Mouse (Mus musculus): ENCODE measurements around the gene Nkapd1. TPM values are rescaled to one million over a fixed set of nuclear protein-coding genes. Genes with fewer than 3 reads are reported as not detected.
A peak's percentile ranks its signal among the peaks of the same experiment; 100 is the strongest.
"Not testable (repeated sequence)": the region's sequence is repeated elsewhere in the genome, so short reads cannot be mapped to it uniquely, and the experiment has no call there.

The Nkapd1 gene
- polyA plus RNA-seq, 1 experiment from 2014 or later, result 28.5 TPM

- WGBS, result 77% methylated on average over 10 of the region's 10 CpGs
- H3K36me3 ChIP-seq (ENCODE audit: control insufficient read depth, insufficient read depth, low read length), result peaks cover 91% of the 10 kb centered on the region
Observed at GRCm38 (mm10) chr9:50646826-50647370, 29.6 kb upstream of the Nkapd1 start.

GRCm38 (mm10) chr9:50634270-50634669 lies 17.0 kb upstream of the Nkapd1 start:
- H3K36me3 ChIP-seq (ENCODE audit: control insufficient read depth, insufficient read depth, low read length), result peaks cover 49% of the 10 kb centered on the region
- no peak overlapping the region for H3K9ac ChIP-seq (ENCODE audit: low read depth, low read length)
- no peaks in the 10 kb centered on the region for H3K27me3 ChIP-seq (ENCODE audit: control insufficient read depth, insufficient read depth, low read length)
- no peak overlapping the region for H3K4me3 ChIP-seq (ENCODE audit: low read length)
- H3K4me2 ChIP-seq (replicated peaks; ENCODE audit: low read depth, low read length), result no peak overlapping the region
- no peak overlapping the region for H3K27ac ChIP-seq (ENCODE audit: low read depth, low read length)
- H3K9me3 ChIP-seq (ENCODE audit: control insufficient read depth, low read length), result no peaks in the 10 kb centered on the region
- no peak for ATAC-seq (ENCODE audit: low FRiP score, low TSS enrichment)
- 96% methylated on average over 11 of the region's 11 CpGs for WGBS
- H3K4me1 ChIP-seq (ENCODE audit: control insufficient read depth, insufficient read depth, low read length), result no peaks in the 10 kb centered on the region

More at GRCm38 (mm10) chr9:50646826-50647370, 29.6 kb upstream of the Nkapd1 start:
- no peak for ATAC-seq (ENCODE audit: low FRiP score, low TSS enrichment)
- Histone ChIP-seq H3K9me3 (ENCODE audit: control insufficient read depth, low read length) (no peaks in the 10 kb centered on the region), H3K9ac (ENCODE audit: low read depth, low read length) (no peak overlapping the region), H3K4me2 (replicated peaks; ENCODE audit: low read depth, low read length) (no peak overlapping the region), H3K27me3 (ENCODE audit: control insufficient read depth, insufficient read depth, low read length) (no peaks in the 10 kb centered on the region), H3K4me1 (ENCODE audit: control insufficient read depth, insufficient read depth, low read length) (no peaks in the 10 kb centered on the region), H3K4me3 (ENCODE audit: low read length) (no peak overlapping the region), H3K27ac (ENCODE audit: low read depth, low read length) (no peak overlapping the region)

DNA sequence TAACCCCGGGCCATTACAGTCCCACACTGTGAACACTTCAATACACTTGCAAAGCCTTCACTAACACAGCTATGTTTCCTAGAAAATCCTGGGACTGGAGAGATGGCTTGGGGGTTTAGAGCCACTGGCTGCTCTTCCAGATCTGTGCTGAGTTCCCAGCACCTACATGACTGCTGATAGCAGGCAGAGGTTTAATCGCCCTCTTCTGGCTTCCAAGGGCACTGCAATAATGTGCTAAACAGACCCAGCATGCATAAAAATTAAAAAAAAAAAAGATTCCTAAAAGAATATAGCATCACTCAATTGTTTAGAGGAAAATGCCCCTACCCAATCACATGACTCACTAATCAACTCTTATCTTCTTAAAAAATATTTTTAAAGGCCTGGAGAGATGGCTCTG lies 15.8 kb upstream of the Nkapd1 start:
- Histone ChIP-seq H3K4me3 (ENCODE audit: low read length) (no peak overlapping the region), H3K27me3 (ENCODE audit: control insufficient read depth, insufficient read depth, low read length) (no peaks in the 10 kb centered on the region), H3K27ac (ENCODE audit: low read depth, low read length) (no peak overlapping the region), H3K36me3 (ENCODE audit: control insufficient read depth, insufficient read depth, low read length) (peaks cover 38% of the 10 kb centered on the region), H3K9me3 (ENCODE audit: control insufficient read depth, low read length) (no peaks in the 10 kb centered on the region), H3K4me1 (ENCODE audit: control insufficient read depth, insufficient read depth, low read length) (no peaks in the 10 kb centered on the region), H3K4me2 (replicated peaks; ENCODE audit: low read depth, low read length) (no peak overlapping the region), H3K9ac (ENCODE audit: low read depth, low read length) (no peak overlapping the region)
- WGBS, result 57% methylated on average over 2 of the region's 2 CpGs
- ATAC-seq (ENCODE audit: low FRiP score, low TSS enrichment), result no peak

DNA sequence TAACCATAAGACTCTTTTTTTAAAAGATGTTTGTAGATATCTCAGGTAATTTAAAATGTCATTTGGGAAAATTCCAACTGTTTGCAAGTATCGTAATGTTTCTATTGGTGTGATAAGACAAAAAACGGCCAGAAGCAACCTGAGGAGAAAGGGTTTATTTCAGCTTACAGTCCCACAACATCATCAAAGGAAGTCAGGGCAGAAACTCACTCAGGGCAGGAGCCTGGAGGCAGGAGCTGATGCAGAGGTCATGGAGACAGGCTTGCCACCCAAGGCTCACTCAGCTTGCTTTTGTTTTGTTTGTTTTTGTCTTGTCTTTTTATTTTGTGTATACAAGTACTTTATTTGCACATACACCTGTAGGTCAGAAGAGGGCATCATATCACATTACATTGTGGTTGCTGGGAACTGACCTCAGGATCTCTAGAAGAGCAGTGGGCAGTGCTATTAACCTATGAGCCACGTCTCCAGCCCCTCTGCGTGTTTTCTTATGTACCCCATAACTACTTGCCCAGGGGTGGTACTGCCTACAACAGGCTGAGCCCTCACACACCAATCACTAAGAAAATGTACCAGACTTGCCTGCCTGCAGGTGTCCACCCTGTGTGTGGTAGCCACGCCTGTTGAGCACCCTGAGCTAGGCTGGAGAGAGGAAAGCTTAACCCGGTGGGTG lies 14.9 kb upstream of the Nkapd1 start:
- H3K27ac ChIP-seq (ENCODE audit: low read depth, low read length), result no peak overlapping the region
- ATAC-seq (ENCODE audit: low FRiP score, low TSS enrichment), result no peak
- no peaks in the 10 kb centered on the region for H3K9me3 ChIP-seq (ENCODE audit: control insufficient read depth, low read length)
- peaks cover 29% of the 10 kb centered on the region for H3K36me3 ChIP-seq (ENCODE audit: control insufficient read depth, insufficient read depth, low read length)
- no peak overlapping the region for H3K9ac ChIP-seq (ENCODE audit: low read depth, low read length)
- H3K4me2 ChIP-seq (replicated peaks; ENCODE audit: low read depth, low read length), result no peak overlapping the region
- no peaks in the 10 kb centered on the region for H3K27me3 ChIP-seq (ENCODE audit: control insufficient read depth, insufficient read depth, low read length)
- H3K4me1 ChIP-seq (ENCODE audit: control insufficient read depth, insufficient read depth, low read length), result no peaks in the 10 kb centered on the region
- H3K4me3 ChIP-seq (ENCODE audit: low read length), result no peak overlapping the region
- WGBS, result 83% methylated on average over 6 of the region's 6 CpGs

- not testable (repeated sequence) for H3K9ac ChIP-seq (ENCODE audit: low read depth, low read length); H3K4me3 ChIP-seq (ENCODE audit: low read length); H3K4me2 ChIP-seq (replicated peaks; ENCODE audit: low read depth, low read length); H3K4me1 ChIP-seq (ENCODE audit: control insufficient read depth, insufficient read depth, low read length); H3K27me3 ChIP-seq (ENCODE audit: control insufficient read depth, insufficient read depth, low read length); H3K9me3 ChIP-seq (ENCODE audit: control insufficient read depth, low read length); H3K27ac ChIP-seq (ENCODE audit: low read depth, low read length); ATAC-seq (ENCODE audit: low FRiP score, low TSS enrichment)
- H3K36me3 ChIP-seq (ENCODE audit: control insufficient read depth, insufficient read depth, low read length), result peaks cover 21% of the 10 kb centered on the region
- 80% methylated on average over 6 of the region's 8 CpGs for WGBS
Observed at GRCm38 (mm10) chr9:50630903-50631302, 13.6 kb upstream of the Nkapd1 start.

- no peak overlapping the region; the same call in 1 of the 2 replicates for H3K9ac ChIP-seq (ENCODE audit: low read depth, low read length)
- H3K27ac ChIP-seq (ENCODE audit: low read depth, low read length), result no peak overlapping the region
- peak overlapping the region; percentile 61 for H3K4me2 ChIP-seq (replicated peaks; ENCODE audit: low read depth, low read length)
- no peak for ATAC-seq (ENCODE audit: low FRiP score, low TSS enrichment)
- WGBS, result 64% methylated on average over 9 of the region's 9 CpGs
- H3K27me3 ChIP-seq (ENCODE audit: control insufficient read depth, insufficient read depth, low read length), result no peaks in the 10 kb centered on the region
- H3K4me3 ChIP-seq (ENCODE audit: low read length), result peak overlapping the region; percentile 94
- H3K9me3 ChIP-seq (ENCODE audit: control insufficient read depth, low read length), result no peaks in the 10 kb centered on the region
- H3K4me1 ChIP-seq (ENCODE audit: control insufficient read depth, insufficient read depth, low read length), result peaks cover 7% of the 10 kb centered on the region; the same call in 1 of the 2 replicates
- H3K36me3 ChIP-seq (ENCODE audit: control insufficient read depth, insufficient read depth, low read length), result peaks cover 24% of the 10 kb centered on the region
Observed at GRCm38 (mm10) chr9:50617794-50618330, 598 bp upstream of the Nkapd1 start.

DNA sequence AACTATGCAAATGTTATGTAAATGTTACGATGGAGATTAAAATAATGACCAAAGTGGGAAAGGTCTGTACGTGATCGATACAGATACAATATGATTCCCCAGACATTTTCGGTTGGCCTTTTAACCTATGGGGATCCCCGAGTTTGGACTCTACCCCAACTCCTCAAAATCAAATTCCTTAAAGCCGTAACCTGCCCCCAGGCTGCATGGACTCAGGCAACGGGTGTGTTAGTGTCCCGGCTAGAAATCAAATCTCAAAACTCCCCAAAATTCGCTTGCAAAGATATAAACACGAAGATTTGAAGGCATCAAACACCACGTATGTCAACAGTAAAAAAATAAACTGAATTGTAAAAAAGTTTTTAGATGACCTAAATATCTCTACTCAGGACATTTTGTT lies 1.1 kb downstream of the Nkapd1 start:
- Histone ChIP-seq H3K9ac (ENCODE audit: low read depth, low read length) (peak overlapping the region; percentile 94), H3K4me2 (replicated peaks; ENCODE audit: low read depth, low read length) (peak overlapping the region; percentile 61), H3K4me3 (ENCODE audit: low read length) (peak overlapping the region; percentile 94), H3K9me3 (ENCODE audit: control insufficient read depth, low read length) (no peaks in the 10 kb centered on the region), H3K27me3 (ENCODE audit: control insufficient read depth, insufficient read depth, low read length) (no peaks in the 10 kb centered on the region), H3K4me1 (ENCODE audit: control insufficient read depth, insufficient read depth, low read length) (peaks cover 7% of the 10 kb centered on the region; the same call in 1 of the 2 replicates), H3K27ac (ENCODE audit: low read depth, low read length) (peak overlapping the region; percentile 89; the same call in 1 of the 2 replicates), H3K36me3 (ENCODE audit: control insufficient read depth, insufficient read depth, low read length) (peaks cover 38% of the 10 kb centered on the region)
- 35% methylated on average over 11 of the region's 11 CpGs for WGBS
- no peak for ATAC-seq (ENCODE audit: low FRiP score, low TSS enrichment)

- Histone ChIP-seq H3K4me2 (replicated peaks; ENCODE audit: low read depth, low read length) (no peak overlapping the region), H3K27ac (ENCODE audit: low read depth, low read length) (no peak overlapping the region), H3K9ac (ENCODE audit: low read depth, low read length) (no peak overlapping the region), H3K4me3 (ENCODE audit: low read length) (no peak overlapping the region), H3K4me1 (ENCODE audit: control insufficient read depth, insufficient read depth, low read length) (peaks cover 7% of the 10 kb centered on the region; the same call in 1 of the 2 replicates), H3K36me3 (ENCODE audit: control insufficient read depth, insufficient read depth, low read length) (peaks cover 71% of the 10 kb centered on the region), H3K27me3 (ENCODE audit: control insufficient read depth, insufficient read depth, low read length) (no peaks in the 10 kb centered on the region), H3K9me3 (ENCODE audit: control insufficient read depth, low read length) (no peaks in the 10 kb centered on the region)
- no peak for ATAC-seq (ENCODE audit: low FRiP score, low TSS enrichment)
- WGBS, result 90% methylated on average over 4 of the region's 4 CpGs
Observed at GRCm38 (mm10) chr9:50612115-50612514, 5.1 kb downstream of the Nkapd1 start.

GRCm38 (mm10) chr9:50604338-50604737 lies 12.9 kb downstream of the Nkapd1 start:
- Histone ChIP-seq H3K4me3 (ENCODE audit: low read length) (peak overlapping the region; percentile 81), H3K27me3 (ENCODE audit: control insufficient read depth, insufficient read depth, low read length) (no peaks in the 10 kb centered on the region), H3K4me1 (ENCODE audit: control insufficient read depth, insufficient read depth, low read length) (peaks cover 15% of the 10 kb centered on the region), H3K4me2 (replicated peaks; ENCODE audit: low read depth, low read length) (peak overlapping the region; percentile 77), H3K27ac (ENCODE audit: low read depth, low read length) (peak overlapping the region; percentile 89; the same call in 1 of the 2 replicates), H3K9ac (ENCODE audit: low read depth, low read length) (peak overlapping the region; percentile 86), H3K9me3 (ENCODE audit: control insufficient read depth, low read length) (no peaks in the 10 kb centered on the region), H3K36me3 (ENCODE audit: control insufficient read depth, insufficient read depth, low read length) (peaks cover 46% of the 10 kb centered on the region)
- no peak; the same call in 1 of the 2 replicates for ATAC-seq (ENCODE audit: low FRiP score, low TSS enrichment)
- 1% methylated on average over 6 of the region's 6 CpGs for WGBS

Measured in kidney, embryonic 14.5 days (tissue).